Mouse (Mus musculus): ENCODE measurements around the gene Gzmc. TPM values are rescaled to one million over a fixed set of nuclear protein-coding genes. Genes with fewer than 3 reads are reported as not detected.
A peak's percentile ranks its signal among the peaks of the same experiment; 100 is the strongest.
"Not testable (repeated sequence)": the region's sequence is repeated elsewhere in the genome, so short reads cannot be mapped to it uniquely, and the experiment has no call there.

Gene Gzmc
- total RNA-seq (2021) = not detected
- long read RNA-seq, experiment 1 = 0 reads
- long read RNA-seq, experiment 2 = 0 reads

GRCm38 (mm10) chr14:56234556-56234955, at the start of gene Gzmc:
Gzmc (minus strand) TSS chr14:56234656.
- DNase-seq (ENCODE audit: low spot score in 2 of 2) = no peak

- DNase-seq (ENCODE audit: low spot score in 2 of 2) = no peak
Measured at GRCm38 (mm10) chr14:56283816-56284215, 49.4 kb upstream of the Gzmc start.

GRCm38 (mm10) chr14:56281090-56281489, 46.6 kb upstream of the Gzmc start:
- DNase-seq (ENCODE audit: low spot score in 2 of 2) = no peak

GRCm38 (mm10) chr14:56278691-56279090, 44.2 kb upstream of the Gzmc start:
- DNase-seq (ENCODE audit: low spot score in 2 of 2) = not testable (repeated sequence)

- not testable (repeated sequence) for DNase-seq (ENCODE audit: low spot score in 2 of 2)
Measured at GRCm38 (mm10) chr14:56276096-56276495, 41.6 kb upstream of the Gzmc start.

- DNase-seq (ENCODE audit: low spot score in 2 of 2) = no peak
Measured at GRCm38 (mm10) chr14:56266109-56266508, 31.7 kb upstream of the Gzmc start.

GRCm38 (mm10) chr14:56262153-56262552, 27.7 kb upstream of the Gzmc start, which contains the start of gene Gzmb:
Gzmb (minus strand) TSS chr14:56262260.
- no peak for DNase-seq (ENCODE audit: low spot score in 2 of 2)

GRCm38 (mm10) chr14:56240409-56240808, 6.0 kb upstream of the Gzmc start:
- no peak for DNase-seq (ENCODE audit: low spot score in 2 of 2)

- DNase-seq (ENCODE audit: low spot score in 2 of 2) = no peak
Measured at GRCm38 (mm10) chr14:56211317-56211716, 23.1 kb downstream of the Gzmc start, which contains the start of gene Gzmf. Gzmf (minus strand) TSS chr14:56211417.

GRCm38 (mm10) chr14:56205613-56206012, 28.8 kb downstream of the Gzmc start:
- no peak for DNase-seq (ENCODE audit: low spot score in 2 of 2)

- not testable (repeated sequence) for DNase-seq (ENCODE audit: low spot score in 2 of 2)
Measured at GRCm38 (mm10) chr14:56205021-56205420, 29.4 kb downstream of the Gzmc start.

GRCm38 (mm10) chr14:56203975-56204374, 30.5 kb downstream of the Gzmc start:
- peak; percentile 47 to 51 for DNase-seq (ENCODE audit: low spot score in 2 of 2)

- no peak for DNase-seq (ENCODE audit: low spot score in 2 of 2)
Measured at GRCm38 (mm10) chr14:56186946-56187345, 47.5 kb downstream of the Gzmc start.

- DNase-seq (ENCODE audit: low spot score in 2 of 2) = no peak
Measured at GRCm38 (mm10) chr14:56186521-56186920, 47.9 kb downstream of the Gzmc start.

Other genes starting within 250 kb of the Gzmc start
- gene Mcpt1, start 216.7 kb downstream of the Gzmc start, total RNA-seq (2021) = not detected
- not detected for gene Mcpt9, start 204.2 kb downstream of the Gzmc start, total RNA-seq (2021)
- gene Mcpt2, start 192.6 kb downstream of the Gzmc start, total RNA-seq (2021) = not detected
- 10 to 100 TPM; 48.3 to 50.8 TPM for gene Mcpt4, start 172.3 kb downstream of the Gzmc start, total RNA-seq (2021)
- gene Mcpt8, start 149.4 kb downstream of the Gzmc start, total RNA-seq (2021) = not detected
- under 1 TPM; 0.56 to 0.96 TPM for gene Ctsg, start 132.1 kb downstream of the Gzmc start, total RNA-seq (2021)
- gene Gzme, start 114.0 kb downstream of the Gzmc start, total RNA-seq (2021) = not detected
- gene Gzmd, start 102.0 kb downstream of the Gzmc start, total RNA-seq (2021) = not detected
- not detected for gene Gzmg, start 75.1 kb downstream of the Gzmc start, total RNA-seq (2021)
- gene Gzmn, start 60.1 kb downstream of the Gzmc start, total RNA-seq (2021) = under 1 TPM; 0.29 TPM
- not detected for gene Gzmf, start 23.2 kb downstream of the Gzmc start, total RNA-seq (2021)
- gene Gzmb, start 27.6 kb upstream of the Gzmc start, total RNA-seq (2021) = not detected
- gene Atp12a, start 130.4 kb upstream of the Gzmc start, total RNA-seq (2021) = not detected
- under 1 TPM in 1 of 2 experiments, not detected in 1; 0.32 TPM for gene Rnf17, start 167.9 kb upstream of the Gzmc start, total RNA-seq (2021)

Data from gastrocnemius, postnatal 4 days (tissue).